ENCODE assay signal across 8 mouse cellular contexts in the genomic region with DNA sequence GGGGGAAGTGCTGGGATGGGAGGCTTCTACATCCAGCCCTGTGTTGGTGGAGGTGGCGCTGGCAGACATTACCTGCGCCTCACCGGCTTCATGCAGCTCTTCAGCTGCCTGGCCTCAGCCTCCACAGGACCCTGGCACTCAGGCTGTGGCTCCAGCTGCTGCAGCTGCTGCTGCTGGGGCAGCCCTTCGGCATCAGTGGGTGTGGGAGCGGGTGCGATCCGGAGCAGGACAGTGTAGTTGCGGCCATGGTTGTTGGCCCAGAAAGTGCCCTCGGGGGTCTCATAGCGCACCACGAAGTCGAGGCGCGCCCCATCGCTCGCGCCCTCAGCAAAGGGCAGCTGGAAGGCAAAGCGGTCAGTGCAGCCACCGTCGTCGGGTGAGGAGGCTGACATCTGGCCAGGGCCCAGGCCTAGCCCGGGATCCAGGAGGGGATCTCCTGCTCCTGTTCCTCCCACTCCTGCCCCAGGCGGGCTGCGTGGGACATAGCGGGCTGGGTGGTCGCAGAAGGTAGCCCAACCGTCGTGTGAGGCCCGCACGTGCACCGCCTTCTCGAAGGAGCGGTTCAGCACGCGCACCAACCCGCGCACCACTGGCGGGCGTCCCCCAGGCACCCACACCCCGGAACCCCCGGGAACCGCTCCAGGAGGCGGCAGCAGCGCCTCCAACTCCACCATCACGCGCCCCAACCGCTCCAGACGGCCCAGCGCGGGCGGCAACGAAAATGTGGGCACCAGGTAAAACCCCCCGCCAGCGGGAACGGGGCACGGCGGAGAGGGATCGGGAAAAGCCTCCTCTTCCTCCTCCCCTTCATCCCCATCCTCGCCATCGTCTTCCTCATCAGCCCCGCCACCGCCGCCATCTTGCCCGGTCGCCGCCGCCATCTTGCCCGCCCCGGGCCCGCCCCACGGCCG. TPM values are rescaled to one million over a fixed set of nuclear protein-coding genes. Genes with fewer than 3 reads are reported as not detected.
A peak's percentile ranks its signal among the peaks of the same experiment; 100 is the strongest.
DNase-seq lines count a peak whose midpoint lies in the region; ATAC-seq and TF ChIP-seq lines count a peak whose summit lies in the region.

A gene (plus strand): TSS at position 469 of the 911 bp plus-strand sequence.

- peaks cover 27% of the 10 kb centered on the region for H3K79me2 ChIP-seq in C2C12 (ENCODE audit: control insufficient read depth, insufficient read depth)

- peaks cover 6% of the 10 kb centered on the region for H3K79me3 ChIP-seq in C2C12 (ENCODE audit: low read depth)

- no peak; the same call in 1 of the 2 replicates for ATAC-seq in embryonic facial prominence, embryonic 11.5 days (replicated peaks; ENCODE audit: insufficient number of reproducible peaks, low FRiP score, low TSS enrichment, low read depth)
- peak; percentile 59; the same call in 1 of the 2 replicates for ATAC-seq in heart, embryonic 11.5 days (replicated peaks; ENCODE audit: insufficient number of reproducible peaks, low FRiP score, low TSS enrichment)
- ATAC-seq in lung, embryonic 16.5 days (ENCODE audit: low read depth): peak; percentile 76
- no peak for ATAC-seq in monocyte, adult 5-6 weeks (replicated peaks; ENCODE audit: insufficient number of reproducible peaks, low FRiP score, low TSS enrichment, poor library complexity, severe bottlenecking)

- H3K9ac ChIP-seq in embryonic facial prominence, embryonic 11.5 days (replicated peaks; ENCODE audit: low read length): peak within 1 kb of the TSS; percentile 79
- H3K9ac ChIP-seq in heart, embryonic 11.5 days (ENCODE audit: low read depth, low read length): peak within 1 kb of the TSS; percentile 71
- H3K9ac ChIP-seq in lung, embryonic 16.5 days (ENCODE audit: low read length): peak within 1 kb of the TSS; percentile 77

- no peaks in the 10 kb centered on the region for H3K4me1 ChIP-seq in embryonic facial prominence, embryonic 11.5 days (ENCODE audit: control insufficient read depth, insufficient read depth, low read length)
- peaks cover 6% of the 10 kb centered on the region; the same call in 1 of the 2 replicates for H3K4me1 ChIP-seq in heart, embryonic 11.5 days (ENCODE audit: control insufficient read depth, insufficient read depth, low read length)
- H3K4me1 ChIP-seq in lung, embryonic 16.5 days (replicated peaks; ENCODE audit: control insufficient read depth, insufficient read depth, low read length): peaks cover 11% of the 10 kb centered on the region

- H3K4me3 ChIP-seq in C2C12 (ENCODE audit: insufficient read depth, poor library complexity, severe bottlenecking): peak within 1 kb of the TSS; percentile 38
- peak within 1 kb of the TSS; percentile 59 for H3K4me3 ChIP-seq in embryonic facial prominence, embryonic 11.5 days (ENCODE audit: low read depth, low read length)
- H3K4me3 ChIP-seq in heart, embryonic 11.5 days (ENCODE audit: low read depth, low read length): peak within 1 kb of the TSS; percentile 54
- H3K4me3 ChIP-seq in lung, embryonic 16.5 days (ENCODE audit: low read length): peak within 1 kb of the TSS; percentile 63

- H3K27me3 ChIP-seq in C2C12 (ENCODE audit: control insufficient read depth, insufficient read depth, insufficient read length): no peaks in the 10 kb centered on the region
- H3K27me3 ChIP-seq in embryonic facial prominence, embryonic 11.5 days (ENCODE audit: control insufficient read depth, insufficient read depth, low read length): no peaks in the 10 kb centered on the region
- no peaks in the 10 kb centered on the region for H3K27me3 ChIP-seq in heart, embryonic 11.5 days (ENCODE audit: control insufficient read depth, insufficient read depth, low read length)
- H3K27me3 ChIP-seq in lung, embryonic 16.5 days (ENCODE audit: control insufficient read depth, insufficient read depth, low read depth, low read length): no peaks in the 10 kb centered on the region

- H3K9me3 ChIP-seq in embryonic facial prominence, embryonic 11.5 days (replicated peaks; ENCODE audit: control insufficient read depth, low read length): no peaks in the 10 kb centered on the region
- H3K9me3 ChIP-seq in heart, embryonic 11.5 days (replicated peaks; ENCODE audit: control insufficient read depth, low read length): no peaks in the 10 kb centered on the region
- no peaks in the 10 kb centered on the region; the same call in 1 of the 2 replicates for H3K9me3 ChIP-seq in lung, embryonic 16.5 days (ENCODE audit: control insufficient read depth, low read length)

- H3K36me3 ChIP-seq in C2C12 (ENCODE audit: control insufficient read depth, insufficient read depth): no peaks in the 10 kb centered on the region
- H3K36me3 ChIP-seq in embryonic facial prominence, embryonic 11.5 days (replicated peaks; ENCODE audit: control insufficient read depth, insufficient read depth, low read depth, low read length): no peaks in the 10 kb centered on the region
- no peaks in the 10 kb centered on the region for H3K36me3 ChIP-seq in heart, embryonic 11.5 days (ENCODE audit: control insufficient read depth, insufficient read depth, low read length)
- no peaks in the 10 kb centered on the region for H3K36me3 ChIP-seq in lung, embryonic 16.5 days (ENCODE audit: control insufficient read depth, insufficient read depth, low read length)

- TF ChIP-seq CTCF in C2C12 (IDR thresholded peaks at IDR 0.05; ENCODE audit: control insufficient read depth, insufficient read depth, insufficient read length): no peak

- H3ac ChIP-seq in C2C12 (ENCODE audit: control insufficient read depth, insufficient read length, low read depth): peak within 1 kb of the TSS; percentile 92

- peak within 1 kb of the TSS; percentile 41; the same call in 1 of the 2 replicates for H3K27ac ChIP-seq in embryonic facial prominence, embryonic 11.5 days (replicated peaks; ENCODE audit: low read depth, low read length)
- peak within 1 kb of the TSS; percentile 78 for H3K27ac ChIP-seq in heart, embryonic 11.5 days (ENCODE audit: low read depth, low read length)
- peak within 1 kb of the TSS; percentile 41; the same call in 1 of the 2 replicates for H3K27ac ChIP-seq in lung, embryonic 16.5 days (ENCODE audit: low read length)

- DNase-seq in MN1 (ENCODE audit: low spot score): peak; percentile 10
- peak; percentile 37 for DNase-seq in embryonic facial prominence, embryonic 11.5 days (ENCODE audit: low spot score)
- DNase-seq in kidney, adult 9 months: peak; percentile 14
- DNase-seq in retina, embryonic 14.5 days (ENCODE audit: low spot score): peak; percentile 43

- peak within 1 kb of the TSS; percentile 67 for H3K4me2 ChIP-seq in embryonic facial prominence, embryonic 11.5 days (ENCODE audit: low read depth, low read length)
- peak within 1 kb of the TSS; percentile 69 for H3K4me2 ChIP-seq in heart, embryonic 11.5 days
- H3K4me2 ChIP-seq in lung, embryonic 16.5 days (ENCODE audit: low read depth, low read length): peak within 1 kb of the TSS; percentile 73

- 33% methylated on average over 52 of the region's 72 CpGs for WGBS in embryonic facial prominence, embryonic 11.5 days
- WGBS in heart, embryonic 11.5 days (ENCODE audit: insufficient replicate concordance): 26% methylated on average over 51 of the region's 72 CpGs
- 31% methylated on average over 50 of the region's 72 CpGs for WGBS in lung, embryonic 16.5 days

TF ChIP-seq in C2C12, 6 proteins besides CTCF, POLR2A, EP300 and RAD21:
- TF ChIP-seq MAX (IDR thresholded peaks at IDR 0.05) (peak; percentile 26), MYOG (IDR thresholded peaks at IDR 0.05; ENCODE audit: control insufficient read depth, extremely low read depth, insufficient read length) (no peak)

RNA-seq across cellular contexts. Expression of the gene that starts here (rescaled TPM):
- polyA plus RNA-seq in C2C12 (2012; fragmentation: generic; extraction: Trizol): 0.11 TPM
- 0.07 TPM in 1 of 2 replicates, not detected in the other for polyA plus RNA-seq in embryonic facial prominence, embryonic 11.5 days (2014; fragmentation: Nextera tagmentation; extraction: Ambion mirVana)
- polyA plus RNA-seq in heart, embryonic 11.5 days (2014; fragmentation: Nextera tagmentation; extraction: Ambion mirVana): 0.07 TPM in 1 of 2 replicates, not detected in the other
- 0.11 TPM in 1 of 2 replicates, not detected in the other for polyA plus RNA-seq in lung, embryonic 16.5 days (2015; fragmentation: Nextera tagmentation; extraction: Ambion mirVana)
- total RNA-seq in monocyte, adult 5-6 weeks (2017): 0.68 TPM in 1 of 3 replicates, not detected in the others

Comparison
In these comparisons a context has a peak if more than half of its experiments do, and no peak if none do; other contexts are left out.
1. Peak in DNase-seq, H3K4me3 ChIP-seq, H3K27ac ChIP-seq, H3K9ac ChIP-seq and H3K4me2 ChIP-seq in embryonic facial prominence, embryonic 11.5 days; RNA of the gene not detected or under 1 TPM.
2. Peak in ATAC-seq, H3K4me3 ChIP-seq, H3K27ac ChIP-seq, H3K9ac ChIP-seq and H3K4me2 ChIP-seq in heart, embryonic 11.5 days; RNA of the gene not detected or under 1 TPM.
3. Peak in ATAC-seq, H3K4me3 ChIP-seq, H3K27ac ChIP-seq, H3K9ac ChIP-seq and H3K4me2 ChIP-seq in lung, embryonic 16.5 days; RNA of the gene not detected or under 1 TPM.